Mouse (Mus musculus): Measurements from ENCODE around the gene Pptc7. TPM values are rescaled to one million over a fixed set of nuclear protein-coding genes. Genes with fewer than 3 reads are reported as not detected.
"Not testable (repeated sequence)": the region's sequence is repeated elsewhere in the genome, so short reads cannot be mapped to it uniquely, and the experiment has no call there.

The Pptc7 gene
- polyA plus RNA-seq, 1 experiment from 2014 or later: 34.3 TPM

DNA sequence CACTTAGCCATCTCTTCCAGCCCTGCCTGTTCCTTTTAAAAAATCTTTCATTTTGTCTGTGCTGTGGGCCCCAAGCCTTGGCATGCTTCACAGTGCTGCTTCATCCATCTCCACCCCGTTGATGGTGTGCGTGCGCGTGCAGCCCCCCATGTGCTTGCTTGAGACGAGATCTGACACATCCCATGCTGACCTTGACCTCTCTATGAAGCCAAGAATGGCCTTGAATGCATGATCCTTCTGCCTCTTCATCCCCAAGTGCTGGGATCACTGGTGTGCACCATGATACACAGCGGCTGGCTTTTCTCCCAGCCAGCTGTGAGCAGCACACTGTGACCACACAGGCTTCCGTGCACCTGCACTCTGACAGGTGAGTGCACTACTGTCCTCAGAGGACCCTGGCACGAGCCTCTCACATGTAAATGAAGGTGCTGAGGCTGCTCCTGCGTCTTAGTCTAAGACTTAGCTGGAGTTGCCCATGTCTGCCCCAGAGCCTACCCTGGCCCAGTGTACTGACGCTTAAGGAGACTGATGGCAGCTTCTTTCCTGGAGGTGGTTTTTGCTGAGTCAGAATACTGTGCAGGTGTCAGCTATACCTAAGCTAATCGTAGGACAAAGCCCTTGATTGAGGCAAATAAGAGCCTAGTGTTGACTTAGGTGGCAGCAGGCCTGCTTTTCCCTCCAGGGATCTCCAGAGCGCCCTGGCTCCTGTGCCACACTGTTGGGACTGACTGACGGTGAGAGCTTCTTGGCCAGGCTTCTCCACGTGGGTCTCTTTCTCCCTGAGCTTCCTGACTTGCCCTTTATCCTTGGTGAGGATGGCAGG is 11.2 kb downstream of the Pptc7 start:
- peak; percentile 64 for DNase-seq (ENCODE audit: low spot score)

DNA sequence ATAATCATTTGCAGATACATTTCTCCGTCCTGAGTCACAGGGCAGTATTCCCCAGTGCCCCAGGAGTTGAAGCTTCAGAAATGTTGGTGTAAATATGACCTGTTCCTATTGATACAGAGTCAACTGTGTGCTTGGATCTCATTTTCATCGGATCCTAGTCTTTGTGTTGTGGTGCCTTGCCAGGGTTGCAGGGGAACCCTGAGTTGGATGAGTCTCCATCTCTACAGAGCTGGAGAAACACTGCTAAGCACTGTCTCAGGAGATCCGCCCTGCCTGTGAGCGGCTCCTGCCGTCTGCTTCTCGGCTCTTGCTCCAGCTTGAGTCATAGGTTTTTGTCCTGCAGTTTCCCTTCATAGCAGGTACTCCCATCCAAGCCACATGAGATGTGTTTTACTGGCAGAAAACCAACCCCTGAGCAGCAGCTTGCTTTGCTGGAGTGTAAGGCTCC is 15.9 kb downstream of the Pptc7 start:
- DNase-seq (ENCODE audit: low spot score): no peak

DNA sequence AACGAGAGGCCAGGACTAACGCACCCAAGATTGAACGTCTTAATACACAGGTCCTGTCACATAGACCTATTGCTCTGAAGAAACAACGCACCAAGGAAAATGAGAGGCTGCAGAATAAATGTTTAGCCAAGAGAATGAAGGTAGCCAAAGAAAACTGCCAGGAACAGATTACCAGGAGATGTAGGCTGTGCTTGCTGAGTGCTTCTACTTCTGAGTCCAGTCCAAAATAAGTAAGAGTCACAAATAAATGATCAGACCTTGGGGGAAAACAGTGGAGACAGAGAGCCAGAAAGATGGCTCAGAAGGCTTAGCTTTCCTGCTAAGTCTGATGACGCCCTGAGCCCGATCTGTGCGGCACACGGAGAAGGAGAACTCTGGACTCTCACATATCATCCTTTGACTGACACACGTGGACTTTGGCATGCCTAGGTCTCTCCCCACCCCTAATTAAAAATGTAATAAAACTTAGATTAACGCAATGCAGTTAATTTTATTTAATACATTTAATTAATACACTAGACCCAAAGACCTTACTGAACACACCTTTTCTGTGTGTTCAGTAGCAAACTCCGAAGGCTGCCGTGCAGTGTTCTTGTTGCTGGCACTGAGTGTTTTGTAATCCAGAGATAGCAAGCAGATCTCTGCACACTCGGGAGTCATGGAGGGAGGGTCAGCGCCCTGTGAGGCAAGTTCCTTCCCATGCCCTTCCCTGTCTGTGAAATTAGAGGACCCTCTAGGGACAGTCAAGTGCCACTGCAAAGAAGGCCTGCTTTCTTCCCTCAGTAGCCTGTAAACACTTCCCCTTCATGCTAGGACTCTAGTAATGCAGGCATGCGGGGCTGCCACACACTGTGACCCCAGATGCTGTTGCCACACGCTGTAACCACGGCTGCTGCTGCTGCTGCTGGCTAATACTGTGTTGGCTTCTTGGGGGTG is 18.9 kb downstream of the Pptc7 start:
- DNase-seq (ENCODE audit: low spot score): no peak

DNA sequence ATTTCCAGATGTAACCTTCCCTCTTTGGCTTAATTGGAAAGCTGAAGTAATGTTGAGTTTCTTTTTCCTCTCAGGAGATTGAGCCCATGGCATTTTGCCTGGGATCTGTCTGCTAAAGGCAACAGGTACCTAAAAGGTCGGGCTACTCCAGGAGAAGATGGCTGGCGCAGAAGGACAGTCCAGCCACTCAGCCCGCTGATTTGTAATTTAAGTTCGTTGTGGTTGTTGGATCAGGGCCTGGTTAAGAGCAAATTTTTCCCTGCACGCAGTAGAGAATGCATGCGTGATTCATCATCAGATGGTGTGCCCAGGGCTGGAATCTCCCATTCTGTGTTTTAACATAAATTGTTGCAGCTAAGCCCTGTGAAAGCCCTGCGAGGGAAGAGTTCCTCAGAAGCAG is 19.8 kb downstream of the Pptc7 start:
- no peak for DNase-seq (ENCODE audit: low spot score)

GRCm38 (mm10) chr5:122304541-122304940 is 20.4 kb downstream of the Pptc7 start:
- no peak for DNase-seq (ENCODE audit: low spot score)

- no peak for DNase-seq (ENCODE audit: low spot score)
Measured at GRCm38 (mm10) chr5:122305472-122305871, 21.3 kb downstream of the Pptc7 start.

GRCm38 (mm10) chr5:122306536-122306935 is 22.4 kb downstream of the Pptc7 start:
- DNase-seq (ENCODE audit: low spot score): no peak

DNA sequence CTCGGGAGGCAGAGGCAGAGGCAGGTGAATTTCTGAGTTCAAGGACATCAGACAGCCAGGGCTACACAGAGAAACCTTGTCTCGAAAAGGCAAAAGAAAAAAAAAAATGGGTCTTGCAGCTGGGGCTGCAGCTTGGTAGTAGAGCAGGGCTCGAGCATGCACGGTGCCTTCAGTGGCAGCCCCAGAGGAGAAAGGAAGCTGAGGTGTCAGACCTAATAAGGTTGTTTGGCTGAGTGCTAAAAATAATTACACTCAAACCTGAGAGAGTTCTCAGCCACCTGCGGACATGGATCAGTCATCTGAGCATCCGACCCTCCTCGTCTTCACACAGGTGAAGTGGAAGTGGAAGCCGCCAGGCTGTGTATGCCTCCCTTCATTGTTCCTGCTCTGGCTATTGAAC is 26.5 kb downstream of the Pptc7 start:
- peak; percentile 79 for DNase-seq (ENCODE audit: low spot score)

DNA sequence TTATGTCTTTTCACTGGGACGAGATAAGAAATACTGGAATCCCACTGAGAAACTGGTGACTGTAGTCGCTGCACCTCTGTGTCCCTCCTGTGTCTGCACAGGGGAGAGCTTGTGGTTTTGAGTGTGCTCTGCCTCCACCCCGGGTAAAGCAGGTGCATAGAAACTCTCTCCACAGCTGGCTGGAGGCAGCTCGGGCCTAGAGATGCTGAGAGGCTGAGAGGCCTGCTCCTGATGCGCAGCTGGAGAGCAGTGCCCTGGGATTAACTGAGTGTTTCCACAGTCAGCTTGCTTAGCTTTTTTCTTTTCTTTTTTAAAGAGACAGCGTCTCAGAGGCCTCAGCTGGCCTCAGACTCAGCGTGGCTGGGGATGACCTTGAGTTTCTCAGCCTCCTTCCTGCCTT is 27.5 kb downstream of the Pptc7 start:
- DNase-seq (ENCODE audit: low spot score): peak; percentile 93

DNA sequence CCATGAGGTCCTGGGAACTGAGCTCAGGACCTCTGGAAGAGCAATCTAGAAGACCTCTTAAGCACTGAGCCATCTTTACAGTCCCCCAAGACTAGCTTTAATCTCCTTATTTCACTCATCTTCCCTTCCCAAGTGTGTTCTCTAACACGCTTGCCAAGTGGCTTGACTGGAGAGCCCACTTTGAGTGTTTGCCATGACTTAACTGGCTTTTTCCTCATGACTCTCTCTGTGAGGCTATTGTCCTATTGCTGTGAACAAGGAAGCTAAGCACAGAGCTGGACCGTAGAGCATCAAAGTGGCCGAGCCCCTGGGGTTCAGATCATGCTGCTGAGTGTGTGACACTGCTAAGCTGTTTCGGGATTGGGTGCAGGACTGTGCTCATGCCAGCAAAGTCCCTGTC is 28.2 kb downstream of the Pptc7 start:
- DNase-seq (ENCODE audit: low spot score): no peak

GRCm38 (mm10) chr5:122312942-122313684 is 28.9 kb downstream of the Pptc7 start:
- peak; percentile 45 for DNase-seq (ENCODE audit: low spot score)

DNA sequence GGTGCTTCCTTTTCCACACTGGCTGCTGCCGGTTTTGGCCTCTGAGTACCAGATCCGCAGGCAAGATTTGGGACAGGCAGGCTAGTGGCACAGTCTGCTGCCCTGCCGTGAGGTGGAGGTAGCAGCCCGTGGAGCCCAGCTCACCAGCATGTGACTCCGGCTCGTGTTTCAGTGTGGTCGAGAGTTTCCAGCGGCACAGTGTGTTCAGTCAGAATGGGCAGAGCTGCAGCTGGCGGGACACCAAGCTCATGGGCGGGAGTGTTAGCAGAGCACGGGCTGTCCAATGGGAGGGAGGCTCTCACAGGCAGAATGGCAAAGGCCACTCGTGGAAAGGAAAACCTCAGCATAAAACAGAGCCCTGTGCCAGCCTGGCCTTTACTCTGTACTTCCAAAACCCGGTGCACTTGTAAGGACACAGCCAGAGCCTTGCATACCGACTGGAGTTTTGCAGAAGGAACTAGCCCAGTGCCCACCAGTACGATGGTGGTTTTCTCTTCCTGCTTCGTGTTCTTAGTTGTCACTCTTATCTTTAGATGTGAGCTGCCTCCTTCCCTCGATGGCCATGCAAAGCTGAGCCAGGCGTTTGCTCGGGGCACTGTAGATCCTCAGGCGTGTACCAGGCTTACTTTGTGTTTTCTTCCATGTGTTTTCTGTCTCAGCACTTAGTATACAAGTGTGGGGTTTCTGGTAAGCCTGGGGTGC is 31.0 kb downstream of the Pptc7 start:
- DNase-seq (ENCODE audit: low spot score): peak; percentile 52

DNA sequence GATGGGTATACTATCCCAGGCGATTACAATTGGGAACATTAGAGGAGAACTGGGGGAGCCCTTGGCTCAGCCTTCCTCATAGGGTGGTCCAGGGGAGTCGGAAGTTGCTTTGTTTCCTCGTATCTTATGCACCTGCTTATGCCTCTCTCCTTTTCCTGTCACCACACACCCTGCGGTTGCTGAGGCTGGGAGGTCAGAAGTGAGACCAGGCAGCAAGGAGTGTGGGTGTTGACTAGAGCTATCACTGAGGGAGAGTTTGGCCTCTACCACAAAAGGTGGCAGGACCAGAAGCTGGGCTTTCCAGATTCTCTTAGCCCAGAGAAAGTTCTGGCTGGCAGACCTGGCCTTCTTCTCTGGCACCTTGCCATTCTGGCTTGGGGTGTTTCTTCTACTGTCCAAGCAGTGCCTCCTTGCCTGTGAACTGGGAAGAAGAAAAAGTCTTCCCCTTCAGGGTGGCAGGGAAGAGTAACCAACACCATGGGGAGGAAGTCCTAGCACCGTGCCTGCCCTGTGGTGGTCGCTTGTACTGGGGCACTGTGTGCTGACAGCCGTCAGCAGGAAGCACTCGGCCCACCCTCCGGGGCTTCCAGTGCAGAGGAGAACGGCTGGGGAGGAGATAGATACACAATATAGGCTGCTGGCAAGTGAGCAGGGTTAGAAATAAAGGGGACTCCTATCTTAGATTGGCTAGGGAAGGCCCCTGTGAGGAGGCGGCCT is 33.3 kb downstream of the Pptc7 start:
- peak; percentile 65 for DNase-seq (ENCODE audit: low spot score)

GRCm38 (mm10) chr5:122318100-122318499 is 33.9 kb downstream of the Pptc7 start:
- peak; percentile 75 for DNase-seq (ENCODE audit: low spot score)

- DNase-seq (ENCODE audit: low spot score): not testable (repeated sequence)
Measured at GRCm38 (mm10) chr5:122318976-122319375, 34.8 kb downstream of the Pptc7 start.

- no peak for DNase-seq (ENCODE audit: low spot score)
Measured at GRCm38 (mm10) chr5:122319474-122320204, 35.5 kb downstream of the Pptc7 start.

GRCm38 (mm10) chr5:122320205-122320781 is 36.1 kb downstream of the Pptc7 start:
- DNase-seq (ENCODE audit: low spot score): no peak

DNA sequence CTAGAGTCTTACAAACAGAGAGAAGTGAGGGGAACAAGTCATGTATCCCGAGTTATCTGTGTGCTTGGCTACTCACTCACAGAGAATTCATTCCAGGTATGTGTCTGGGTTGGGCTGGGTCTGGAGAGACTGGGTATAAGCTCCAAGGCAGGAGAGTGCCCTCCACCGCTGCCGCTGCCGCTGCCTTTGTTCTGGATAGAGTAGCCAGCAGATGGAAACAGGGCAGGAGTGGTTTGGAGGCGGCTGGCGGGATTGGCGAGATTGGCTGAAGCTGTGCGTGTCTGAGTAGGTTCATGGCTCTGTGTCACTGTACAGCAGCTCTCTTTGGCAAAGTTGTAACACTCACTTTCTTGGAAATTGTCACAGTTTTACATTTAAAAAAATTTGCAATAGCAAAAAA is 39.4 kb downstream of the Pptc7 start:
- no peak for DNase-seq (ENCODE audit: low spot score)
